Mouse (Mus musculus) heart, embryonic 15.5 days (tissue): ENCODE results near the gene Aff3. TPM values are rescaled to one million over a fixed set of nuclear protein-coding genes. Genes with fewer than 3 reads are reported as not detected.

Source experiments
- ATAC-seq: fragments of 200-750 bp; cut with Nextera tagmentation; replicated peaks from 2 replicates; pipeline ENCODE4 v1.8.0; 2017; ENCODE audit warnings: low read depth, moderate TSS enrichment; ENCODE audit not compliant: insufficient number of reproducible peaks, insufficient read depth, low FRiP score
- H3K27ac ChIP-seq: fragments of 300-500 bp; sonication (generic); 2 replicates; pipeline ENCODE4 v1.5.1; 2015; ENCODE audit warnings: mild to moderate bottlenecking, inconsistent platforms
- H3K27me3 ChIP-seq: fragments of 300-500 bp; sonication (generic); 2 replicates; pipeline ENCODE4 v1.6.1; 2015; ENCODE audit warnings: inconsistent platforms
- H3K36me3 ChIP-seq: fragments of 300-500 bp; sonication (generic); 2 replicates; pipeline ENCODE4 v1.6.1; 2015; ENCODE audit warnings: mild to moderate bottlenecking, inconsistent platforms
- H3K4me1 ChIP-seq: fragments of 300-500 bp; sonication (generic); replicated peaks from 2 replicates; pipeline ENCODE4 v1.6.1; 2015; ENCODE audit warnings: inconsistent platforms
- H3K4me2 ChIP-seq: fragments of 300-500 bp; sonication (generic); 2 replicates; pipeline ENCODE4 v1.6.1; 2015; ENCODE audit warnings: inconsistent platforms, mild to moderate bottlenecking, moderate library complexity
- H3K4me3 ChIP-seq: fragments of 300-500 bp; sonication (generic); 2 replicates; pipeline ENCODE4 v1.5.1; 2015; ENCODE audit warnings: mild to moderate bottlenecking, inconsistent platforms
- H3K9ac ChIP-seq: fragments of 300-500 bp; sonication (generic); 2 replicates; pipeline ENCODE4 v1.6.1; 2015; ENCODE audit warnings: mild to moderate bottlenecking, inconsistent platforms
- H3K9me3 ChIP-seq: fragments of 300-500 bp; sonication (generic); replicated peaks from 2 replicates; pipeline ENCODE4 v1.6.1; 2016; ENCODE audit warnings: inconsistent platforms
- WGBS: fragments of 180-500 bp; shearing (Covaris S2); methylation state at CpG from one replicate; pipeline ENCODE4 v1.1.7; 2015; ENCODE audit warnings: mixed read lengths; 5-methylcytosine and 5-hydroxymethylcytosine counted together
- polyA plus RNA-seq: library from polyadenylated mRNA; unstranded; fragments of >200 nt; fragmentation: Nextera tagmentation; extraction: Ambion mirVana; gene quantifications from 2 replicates; pipeline ENCODE4 v1.2.1, GENCODE M21; 2015

The Aff3 gene
- polyA plus RNA-seq, 1 experiment from 2014 or later = 2.2 TPM

DNA sequence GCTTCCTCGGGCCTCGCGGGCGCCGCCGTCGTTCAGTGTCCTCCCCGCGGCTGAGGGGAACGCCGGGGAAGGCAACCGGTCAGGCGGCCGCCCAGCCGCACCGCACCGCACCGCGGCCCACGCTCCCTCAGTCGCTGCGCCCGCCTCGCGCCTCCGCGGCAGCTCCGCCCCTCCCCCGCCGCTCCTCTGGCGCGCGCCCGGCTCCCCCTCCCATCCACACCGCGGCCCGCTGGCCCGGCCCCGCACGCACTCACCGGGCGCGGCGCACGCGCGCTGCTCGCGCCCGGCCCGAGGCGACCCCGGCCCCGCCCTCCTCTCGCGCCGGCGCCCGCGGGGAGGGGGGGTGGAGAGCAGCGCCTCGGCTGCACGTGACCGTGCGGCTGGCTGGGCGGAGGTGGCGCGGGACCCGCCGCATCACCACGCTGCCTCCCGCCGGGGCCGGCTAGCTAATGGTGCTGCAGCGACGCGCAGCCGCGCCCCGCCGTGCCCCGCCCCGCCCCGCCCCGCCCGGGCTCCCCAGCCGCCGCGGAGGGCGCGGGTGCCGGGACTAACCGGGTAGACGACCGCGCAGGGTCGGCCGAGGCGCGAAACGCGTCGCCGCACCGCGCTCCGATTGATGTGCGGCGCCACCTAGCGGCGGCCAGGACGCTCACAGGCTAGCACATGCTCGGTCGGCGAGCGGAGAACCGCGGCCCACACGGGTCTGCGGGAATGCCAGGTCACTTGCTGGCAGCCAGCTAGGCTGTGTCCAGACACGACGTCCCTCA, 535.1 kb downstream of the Aff3 start, which contains the start of gene Rev1:
Rev1 (minus strand) TSS at position 301 of the 767 bp plus-strand sequence.
- Histone ChIP-seq H3K36me3 (no peaks in the 10 kb centered on the region), H3K4me3 (peak within 1 kb of the TSS; percentile 89), H3K9me3 (no peaks in the 10 kb centered on the region), H3K27ac (peak within 1 kb of the TSS; percentile 94), H3K4me1 (peaks cover 22% of the 10 kb centered on the region), H3K9ac (peak within 1 kb of the TSS; percentile 80), H3K27me3 (no peaks in the 10 kb centered on the region), H3K4me2 (peak within 1 kb of the TSS; percentile 92)
- under 1% methylated on average over 82 of the region's 122 CpGs for WGBS
- ATAC-seq = peak; percentile 93

DNA sequence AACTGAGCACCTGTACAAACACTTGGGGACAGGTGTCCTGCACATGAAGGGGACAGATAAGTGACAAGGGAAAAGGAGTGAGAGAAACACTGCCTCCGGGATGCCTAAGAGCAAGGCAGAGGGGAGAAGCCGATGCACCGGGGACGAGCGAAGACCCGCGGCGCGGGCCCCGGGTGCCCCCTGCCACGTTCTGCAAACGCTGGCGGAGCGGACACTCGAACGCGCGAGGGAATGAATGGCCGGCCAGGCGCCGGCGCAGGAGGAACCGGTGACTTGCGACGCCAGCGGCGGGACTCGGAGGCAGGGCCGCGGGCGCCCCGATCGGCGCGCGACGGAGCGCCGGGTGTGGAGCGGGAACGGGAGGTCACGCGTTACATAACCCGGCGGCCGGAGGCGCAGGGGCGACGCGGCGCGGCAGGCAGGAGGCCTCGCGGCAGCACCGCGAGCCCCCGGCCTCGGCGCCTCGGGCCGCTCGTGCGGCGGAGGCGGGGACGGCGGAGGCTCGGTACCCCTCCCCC, 535.8 kb downstream of the Aff3 start:
- H3K36me3 ChIP-seq = no peaks in the 10 kb centered on the region
- peak overlapping the region; percentile 92 for H3K4me2 ChIP-seq
- H3K9ac ChIP-seq = peak overlapping the region; percentile 80
- WGBS = under 1% methylated on average over 46 of the region's 68 CpGs
- peaks cover 22% of the 10 kb centered on the region for H3K4me1 ChIP-seq
- H3K27ac ChIP-seq = peak overlapping the region; percentile 94
- peak; percentile 37 for ATAC-seq
- H3K4me3 ChIP-seq = peak overlapping the region; percentile 89
- H3K9me3 ChIP-seq = no peaks in the 10 kb centered on the region
- no peaks in the 10 kb centered on the region for H3K27me3 ChIP-seq

Other genes with a start within 250 kb of the Aff3 start
- gene Lonrf2, start 171.8 kb upstream of the Aff3 start, polyA plus RNA-seq = 0.53 and 0.67 TPM in 2 replicates
- gene Chst10, start 233.2 kb upstream of the Aff3 start, polyA plus RNA-seq = 1.6 and 2.0 TPM in 2 replicates